Mouse (Mus musculus) lung, adult 2 months (tissue): ENCODE results near the gene Rpl14. TPM values are rescaled to one million over a fixed set of nuclear protein-coding genes. Genes with fewer than 3 reads are reported as not detected.
"Not testable (repeated sequence)": the region's sequence is repeated elsewhere in the genome, so short reads cannot be mapped to it uniquely, and the experiment has no call there.

ENCODE experiments used
- DNase-seq: peaks from one replicate; pipeline ENCODE4 v3.0.0; 2022
- H3K4me1 ChIP-seq: fragments of 200-500 bp; 2 replicates; pipeline ENCODE4 v1.6.1; 2011; ENCODE audit warnings: low read length; ENCODE audit not compliant: control insufficient read depth, insufficient read depth
- H3K4me3 ChIP-seq: fragments of 200-500 bp; replicated peaks from 2 replicates; pipeline ENCODE3; 2011; ENCODE audit warnings: low read depth, mild to moderate bottlenecking, control low read depth, low read length; ENCODE audit errors: extremely low read depth
- CTCF ChIP-seq: fragments of 200-500 bp; IDR thresholded peaks from 2 replicates; pipeline ENCODE4 v1.5.1; 2011; ENCODE audit warnings: mild to moderate bottlenecking, low read length, control low read depth; ENCODE audit not compliant: insufficient read depth
- POLR2A ChIP-seq: fragments of 200-500 bp; IDR thresholded peaks from 2 replicates; pipeline ENCODE4 v1.6.1; 2011; ENCODE audit warnings: low read depth, mild to moderate bottlenecking, control low read depth, low read length, borderline replicate concordance; ENCODE audit errors: extremely low read depth
- WGBS: fragments of 180-500 bp; shearing (Covaris S2); methylation state at CpG from one replicate; pipeline ENCODE4 v1.1.7; 2018; 5-methylcytosine and 5-hydroxymethylcytosine counted together
- polyA plus RNA-seq: library from polyadenylated mRNA; depleted of rRNA; stranded (reverse); fragments of >200 nt; gene quantifications from 2 replicates; pipeline ENCODE4 v1.2.3, GENCODE M21; 2012; rRNA removed

The Rpl14 gene
- polyA plus RNA-seq, result 319 and 344 TPM in 2 replicates

DNA sequence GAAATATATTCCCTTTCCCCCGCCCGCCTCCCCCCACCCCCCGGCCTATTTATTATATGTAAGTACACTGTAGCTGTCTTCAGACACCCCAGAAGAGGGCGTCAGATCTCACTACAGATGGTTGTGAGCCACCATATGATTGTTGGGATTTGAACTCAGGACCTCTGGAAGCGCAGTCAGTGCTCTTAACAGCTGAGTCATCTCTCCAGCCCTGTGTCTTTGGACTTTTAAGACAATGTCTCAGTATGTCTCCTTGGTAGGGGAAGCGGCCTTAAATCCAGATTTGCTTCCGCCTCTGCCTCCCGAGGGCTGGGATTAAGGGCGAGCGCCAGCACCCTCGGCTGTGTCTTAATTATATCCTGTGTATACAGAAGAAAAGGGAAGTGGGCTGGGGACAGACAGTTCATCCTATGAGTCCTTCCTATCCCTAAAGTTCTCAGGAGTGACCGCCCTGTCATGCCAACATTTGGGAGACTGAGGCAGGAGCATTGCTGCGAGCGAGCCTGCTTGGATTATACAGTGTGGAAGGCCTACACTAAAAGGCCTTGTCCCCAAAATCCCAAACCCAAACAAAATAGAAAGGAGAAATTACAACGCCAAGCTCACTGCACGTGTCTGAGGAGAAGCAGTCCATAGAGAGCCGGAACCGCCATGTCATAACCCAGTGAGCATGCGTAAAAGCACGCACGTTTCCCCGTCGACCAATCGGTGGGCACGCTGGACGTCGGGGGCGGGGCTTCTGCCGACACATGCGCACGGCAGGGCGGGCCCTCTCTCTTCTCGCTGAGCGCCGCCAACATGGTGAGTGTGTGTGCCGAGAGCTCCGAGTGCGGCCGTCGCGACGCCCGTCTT lies at the start of gene Rpl14:
Rpl14 (plus strand) TSS at position 704 of the 852 bp plus-strand sequence.
- no peak for TF ChIP-seq CTCF
- peak; percentile 90 for TF ChIP-seq POLR2A
- peak within 1 kb of the TSS; percentile 74 for H3K4me3 ChIP-seq
- peak; percentile 98 for DNase-seq
- WGBS, result 4% methylated on average over 43 of the region's 43 CpGs
- peaks cover 4% of the 10 kb centered on the region for H3K4me1 ChIP-seq

DNA sequence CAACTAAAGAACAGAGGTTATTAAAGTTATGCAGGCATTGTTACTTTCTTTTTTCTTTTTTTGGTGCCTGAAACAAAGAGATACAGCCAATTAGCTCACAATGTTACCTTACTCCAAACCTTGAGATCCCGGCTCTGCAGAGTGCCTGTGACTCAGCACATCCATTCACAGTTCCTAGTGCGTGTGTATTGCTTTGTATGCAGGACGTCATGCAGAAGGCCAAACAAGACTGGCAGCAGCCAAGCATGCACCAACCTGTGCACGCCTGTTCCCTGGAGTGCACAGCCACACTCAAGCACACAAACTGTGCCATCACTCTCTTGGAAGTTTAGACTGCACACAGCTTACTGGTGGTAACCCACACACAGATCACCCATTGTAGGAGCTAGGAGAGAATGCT lies 44.0 kb upstream of the Rpl14 start:
- TF ChIP-seq CTCF (no peak), POLR2A (no peak)
- 69% methylated on average over 4 of the region's 4 CpGs for WGBS
- no peaks in the 10 kb centered on the region for H3K4me1 ChIP-seq
- DNase-seq, result no peak
- H3K4me3 ChIP-seq, result no peak overlapping the region

DNA sequence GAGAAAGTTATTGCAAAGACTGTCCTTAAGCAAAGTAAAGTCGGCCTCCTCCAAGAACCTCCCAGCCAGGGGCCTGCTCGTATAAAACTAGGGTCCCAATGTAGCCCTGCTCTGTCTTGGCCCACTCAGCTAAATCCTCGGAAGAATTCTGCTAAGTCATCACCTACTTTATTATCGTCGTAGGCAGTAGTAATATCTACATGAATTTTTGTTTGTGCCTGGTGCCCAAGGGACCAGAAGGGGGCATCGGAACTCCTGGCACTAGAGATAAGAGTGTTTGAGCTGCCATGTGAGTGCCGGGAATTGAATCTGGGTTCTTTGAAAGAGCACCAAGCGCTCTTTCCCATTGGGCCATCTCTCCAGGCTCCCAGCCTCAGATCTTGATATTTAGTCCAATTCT lies 43.3 kb upstream of the Rpl14 start:
- DNase-seq, result no peak
- Histone ChIP-seq H3K4me3 (no peak overlapping the region), H3K4me1 (no peaks in the 10 kb centered on the region)
- TF ChIP-seq POLR2A (no peak), CTCF (no peak)
- 86% methylated on average over 8 of the region's 8 CpGs for WGBS

DNA sequence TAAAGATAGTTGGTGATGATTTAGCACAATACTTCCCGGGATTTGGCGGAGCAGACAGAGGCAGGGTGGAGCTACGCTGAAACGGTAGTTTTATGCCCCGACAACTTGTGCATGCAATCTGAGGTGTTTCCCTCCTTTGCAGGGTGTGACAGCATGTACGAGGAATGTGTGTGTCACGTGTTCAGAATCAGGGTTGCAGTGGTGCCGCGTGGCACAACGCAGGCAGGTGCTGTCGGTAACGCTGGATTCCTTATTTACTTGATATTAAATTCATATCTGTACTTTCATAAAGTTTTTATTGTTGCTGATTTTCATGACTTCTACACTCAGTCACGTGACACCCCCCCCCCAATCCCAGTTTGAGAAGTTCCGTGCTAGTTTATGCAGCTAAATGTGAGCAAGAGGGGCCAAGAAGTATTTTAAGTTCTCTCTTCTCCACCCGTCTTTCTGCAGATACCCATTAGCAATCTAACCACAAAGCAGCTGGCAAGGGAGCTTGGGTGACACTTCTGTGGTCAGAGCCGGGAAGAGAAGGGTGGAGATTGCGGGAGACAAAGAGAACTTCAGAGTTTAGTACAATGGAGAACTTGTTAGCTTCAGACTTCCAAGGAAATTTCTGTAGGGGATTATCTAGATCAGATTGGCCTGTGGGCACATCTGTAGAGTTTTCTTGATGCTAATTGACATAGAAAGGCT lies 42.3 kb upstream of the Rpl14 start:
- Histone ChIP-seq H3K4me1 (no peaks in the 10 kb centered on the region), H3K4me3 (no peak overlapping the region)
- DNase-seq, result no peak
- 68% methylated on average over 17 of the region's 17 CpGs for WGBS
- no peak for TF ChIP-seq CTCF
- TF ChIP-seq POLR2A, result no peak

DNA sequence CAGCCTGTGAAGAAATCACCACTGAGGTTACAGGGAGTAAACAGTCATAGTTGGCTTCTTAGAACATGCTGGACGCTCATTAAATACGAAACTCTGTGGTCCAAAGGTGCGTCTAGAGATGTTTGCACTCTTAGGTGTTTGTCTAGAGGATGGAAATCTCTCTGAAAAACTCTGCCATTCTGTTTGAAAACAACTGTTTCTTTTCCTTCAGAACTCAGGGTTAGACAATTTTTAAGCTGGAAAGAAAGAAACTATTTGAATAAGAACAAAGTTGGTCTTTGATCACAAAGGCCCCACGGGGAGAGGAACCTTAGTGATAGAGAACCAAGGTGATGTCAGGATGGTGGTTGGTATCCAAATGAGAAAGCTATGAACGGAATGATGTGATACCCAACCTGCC lies 40.8 kb upstream of the Rpl14 start:
- H3K4me1 ChIP-seq, result no peaks in the 10 kb centered on the region
- no peak for DNase-seq
- 76% methylated on average over 5 of the region's 5 CpGs for WGBS
- H3K4me3 ChIP-seq, result no peak overlapping the region
- no peak for TF ChIP-seq CTCF

DNA sequence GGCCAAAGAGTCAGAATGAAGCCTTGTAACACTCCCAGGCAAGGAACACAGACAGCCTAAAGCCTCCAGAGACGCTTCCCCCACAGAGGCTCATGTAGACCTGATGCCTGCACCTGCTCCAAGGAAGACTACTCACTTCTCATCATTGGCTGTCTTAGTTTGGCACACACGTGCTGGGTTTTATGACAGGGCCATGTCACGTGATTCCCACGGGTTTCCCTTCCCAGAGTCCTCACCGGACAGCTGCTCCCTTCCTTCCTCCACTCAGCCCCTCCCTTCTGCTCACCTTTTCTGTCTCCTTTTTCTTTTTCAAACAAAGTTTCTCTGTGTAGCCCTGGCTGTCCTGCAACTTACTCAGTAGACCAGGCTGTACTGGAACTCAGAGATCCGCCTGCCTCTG lies 39.2 kb upstream of the Rpl14 start:
- Histone ChIP-seq H3K4me3 (no peak overlapping the region), H3K4me1 (no peaks in the 10 kb centered on the region)
- TF ChIP-seq POLR2A, result no peak
- TF ChIP-seq CTCF, result no peak
- no peak for DNase-seq
- WGBS, result 77% methylated on average over 6 of the region's 6 CpGs

DNA sequence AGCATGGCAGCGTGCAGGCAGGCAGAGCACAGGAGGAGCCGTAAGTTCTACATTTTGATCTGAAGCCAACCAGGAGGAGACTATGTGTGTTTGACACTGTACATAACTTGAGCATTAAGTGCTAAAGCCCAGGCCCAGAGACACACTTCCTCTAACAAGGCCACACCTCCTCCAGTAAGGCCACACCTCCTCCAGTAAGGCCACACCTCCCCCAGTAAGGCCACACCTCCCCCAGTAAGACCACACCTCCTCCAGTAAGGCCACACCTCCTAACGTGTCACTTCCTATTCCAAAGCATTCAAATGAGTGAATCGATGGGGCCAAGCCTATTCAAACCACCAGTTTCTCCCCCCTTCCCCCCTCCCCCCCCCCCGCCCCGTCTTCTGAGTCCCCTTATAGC lies 38.6 kb upstream of the Rpl14 start:
- 82% methylated on average over 6 of the region's 6 CpGs for WGBS
- Histone ChIP-seq H3K4me3 (no peak overlapping the region), H3K4me1 (no peaks in the 10 kb centered on the region)
- no peak for TF ChIP-seq POLR2A
- no peak for TF ChIP-seq CTCF
- no peak for DNase-seq

DNA sequence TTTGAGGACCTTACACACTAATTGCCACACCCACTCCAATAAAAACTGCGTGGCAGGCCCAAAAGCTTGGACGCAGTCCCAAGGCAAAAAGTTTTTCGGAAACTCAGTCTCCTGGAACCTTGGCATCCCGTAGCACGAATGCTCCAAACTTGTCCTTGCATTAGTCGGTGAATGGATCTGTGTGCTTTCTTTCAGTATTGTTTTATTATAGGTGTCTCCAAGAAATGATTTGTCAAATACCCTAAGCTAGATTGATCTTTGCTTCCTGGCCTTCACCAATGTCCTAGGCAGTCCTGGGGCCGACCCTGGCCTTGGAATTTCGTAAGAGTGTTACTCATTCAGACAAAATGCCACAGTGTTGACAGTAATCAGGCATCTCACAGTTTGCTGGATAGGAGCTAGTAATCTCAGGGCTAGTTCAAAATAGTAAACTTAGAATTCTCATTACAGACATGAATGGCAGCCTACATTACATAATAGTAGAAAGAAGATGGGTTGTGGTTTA lies 37.7 kb upstream of the Rpl14 start:
- WGBS, result 92% methylated on average over 8 of the region's 8 CpGs
- not testable (repeated sequence) for H3K4me1 ChIP-seq, H3K4me3 ChIP-seq, DNase-seq

DNA sequence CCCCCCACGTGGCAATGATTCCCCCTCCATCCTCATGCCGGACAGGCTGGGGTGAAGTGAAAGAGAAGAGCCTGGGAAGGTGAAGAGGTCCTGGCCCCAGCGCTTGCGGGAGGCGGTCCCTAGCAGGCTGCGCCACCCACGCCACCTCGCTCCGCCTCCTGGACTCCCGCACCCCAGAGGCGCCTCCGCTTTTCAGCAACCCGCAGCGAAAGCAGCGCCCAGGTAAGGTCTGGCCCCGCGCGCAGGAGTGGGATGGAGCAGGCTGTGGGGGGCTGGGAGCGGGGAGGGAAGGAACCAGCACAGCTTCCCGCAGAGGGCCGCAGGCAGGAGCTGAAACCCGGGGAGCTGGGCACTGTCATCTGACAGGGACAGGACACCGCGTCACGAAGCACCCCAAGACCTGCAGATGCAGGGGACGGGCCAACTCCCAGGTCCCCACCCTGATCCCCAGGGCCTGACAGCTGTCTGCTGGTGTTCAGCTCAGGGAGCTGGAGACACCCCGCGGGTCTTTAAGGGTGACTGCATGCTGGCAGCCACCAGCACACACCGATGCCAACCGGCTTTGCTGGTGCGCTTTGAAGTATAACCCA lies 31.5 kb upstream of the Rpl14 start, which contains the start of gene Entpd3:
Entpd3 (plus strand) TSS at position 157 of the 590 bp plus-strand sequence.
- H3K4me1 ChIP-seq, result 0 out of 2 replicates have a peak, but pooled peaks cover 3% of the 10 kb centered on the region
- DNase-seq, result peak; percentile 28
- H3K4me3 ChIP-seq, result peak within 1 kb of the TSS; percentile 19
- under 1% methylated on average over 30 of the region's 31 CpGs for WGBS
- TF ChIP-seq POLR2A, result no peak
- TF ChIP-seq CTCF, result no peak
